Mouse (Mus musculus): Measurements from ENCODE around the gene Myo18b.

The Myo18b gene

DNA sequence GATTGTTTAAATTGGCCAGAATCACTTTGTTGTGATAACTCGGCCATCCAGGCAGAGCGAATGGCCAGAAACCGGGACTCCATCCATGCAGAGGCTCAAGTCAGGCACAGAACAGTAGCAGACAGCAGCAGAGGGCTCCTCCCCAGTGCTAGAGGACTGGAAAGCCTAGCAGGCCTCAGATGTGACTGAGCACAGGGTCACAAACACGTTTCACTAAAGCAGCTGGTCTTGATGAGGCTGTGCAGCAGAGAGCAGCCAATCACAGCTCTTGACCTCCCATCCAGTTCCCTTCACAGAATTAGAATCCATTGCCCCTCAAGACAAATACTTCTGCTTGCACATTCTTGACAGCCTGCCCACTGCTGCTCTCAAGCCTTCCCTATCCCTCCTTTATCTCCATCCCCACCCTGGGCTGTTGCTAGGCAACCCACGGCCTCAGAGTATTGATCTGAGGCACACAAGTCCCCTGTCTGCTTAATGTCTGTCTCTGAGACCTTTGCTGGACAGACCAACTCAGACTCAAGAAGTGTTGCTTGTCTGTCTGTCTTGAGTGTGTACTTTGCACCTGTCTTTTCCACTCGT, 52.4 kb downstream of the Myo18b start:
- ChIA-PET POLR2A (no interaction called here), CTCF (no interaction called here)

DNA sequence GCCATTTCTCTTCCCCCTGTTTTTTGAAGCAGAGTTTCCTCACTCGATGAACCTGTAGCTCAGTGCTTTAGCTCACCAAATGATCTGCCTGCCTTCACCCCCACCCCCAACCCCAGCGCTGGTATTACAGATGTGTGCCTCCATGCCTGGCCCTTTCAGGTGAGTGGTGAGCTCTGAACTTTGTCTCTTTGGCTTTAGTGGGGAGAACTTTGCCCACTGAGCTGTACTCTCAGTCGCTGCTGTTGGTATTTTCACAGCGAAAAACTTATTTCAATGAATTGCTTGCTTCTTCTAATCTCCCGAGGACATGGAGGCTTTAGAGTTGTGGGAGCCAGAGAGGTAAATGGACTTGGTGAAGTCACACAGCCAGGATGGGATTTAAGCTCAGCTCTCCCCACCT, 53.5 kb downstream of the Myo18b start:
- ChIA-PET POLR2A (no interaction called here), CTCF (no interaction called here)

DNA sequence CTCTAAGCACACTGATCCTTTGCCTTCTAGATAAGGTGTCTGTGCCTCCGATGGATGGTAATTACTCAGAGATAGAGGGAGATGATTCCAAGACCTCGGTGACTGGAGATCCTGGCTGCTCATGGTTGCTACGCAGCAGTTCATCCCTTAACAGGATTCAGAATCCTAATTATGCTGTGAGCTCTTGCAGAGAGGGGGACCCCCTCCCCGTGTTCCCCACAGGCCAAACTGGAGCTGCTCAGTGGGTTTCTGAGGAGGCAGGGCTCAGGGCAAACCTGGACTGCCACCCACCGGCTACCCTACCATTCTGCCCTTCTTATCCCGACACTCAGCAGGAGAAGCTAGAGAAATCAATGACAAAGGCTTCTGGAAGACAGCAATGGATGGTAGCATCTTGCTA, 54.3 kb downstream of the Myo18b start:
- POLR2A ChIA-PET = no interaction called here
- CTCF ChIA-PET = no interaction called here

DNA sequence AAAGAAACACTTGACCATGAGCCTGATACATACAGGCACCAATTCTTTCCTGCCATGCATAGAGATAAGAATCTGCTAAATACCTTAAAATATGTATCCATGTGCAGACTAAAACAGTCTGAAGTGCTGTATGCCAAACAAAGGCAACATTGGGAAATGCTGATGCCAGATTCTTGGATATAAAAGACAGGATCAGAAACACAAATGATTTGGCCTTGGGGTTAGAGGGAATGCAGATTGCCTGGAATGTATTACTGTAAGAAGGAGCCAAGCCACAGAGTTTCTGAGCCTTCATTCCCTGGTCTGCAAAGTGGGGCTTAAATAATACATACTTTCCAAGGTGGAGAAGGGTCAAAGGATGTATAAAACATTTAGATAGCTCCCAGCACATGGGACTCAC, 61.3 kb downstream of the Myo18b start:
- POLR2A ChIA-PET = interaction anchor here in 1 of 4 experiments (0.7 to 0.8 kb wide), 2 partner anchors 76 to 948 kb away, joined by 3 to 4 read pairs; no protein-coding TSS in a partner anchor

DNA sequence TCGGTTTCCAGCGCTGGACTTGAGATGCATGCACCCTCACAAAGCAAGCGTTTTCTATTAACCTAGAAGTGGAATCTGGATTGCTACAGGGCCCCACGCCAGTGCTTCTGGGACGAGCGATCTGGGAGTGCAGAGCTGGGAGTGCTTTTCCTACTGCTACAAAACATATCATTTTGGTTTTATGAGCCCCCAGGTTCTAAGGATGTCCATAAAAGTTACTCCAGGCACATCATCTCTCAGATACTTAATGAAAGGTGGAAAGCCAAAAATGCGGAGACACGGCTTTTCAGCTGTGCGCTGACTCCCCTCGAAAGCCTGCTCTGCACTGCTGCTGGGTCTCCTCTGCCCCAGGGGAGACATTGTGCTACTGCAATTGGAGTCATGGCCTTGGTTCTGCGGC, 62.3 kb downstream of the Myo18b start:
- ChIA-PET POLR2A (interaction anchor here in 1 of 4 experiments (0.9 kb wide), 1 partner anchor 55 kb away, joined by 4 read pairs; no protein-coding TSS in a partner anchor), CTCF (interaction anchor here (0.5 to 1.0 kb wide), 6 partner anchors 9 to 1326 kb away, joined by 3 to 4 read pairs (median 4); no protein-coding TSS in a partner anchor)

More for the DNA sequence above, 61.3 kb downstream of the Myo18b start:
- CTCF ChIA-PET = interaction anchor here in 1 of 4 experiments (0.9 to 1.0 kb wide), 2 partner anchors 11 to 12 kb away, joined by 3 read pairs; no protein-coding TSS in a partner anchor

DNA sequence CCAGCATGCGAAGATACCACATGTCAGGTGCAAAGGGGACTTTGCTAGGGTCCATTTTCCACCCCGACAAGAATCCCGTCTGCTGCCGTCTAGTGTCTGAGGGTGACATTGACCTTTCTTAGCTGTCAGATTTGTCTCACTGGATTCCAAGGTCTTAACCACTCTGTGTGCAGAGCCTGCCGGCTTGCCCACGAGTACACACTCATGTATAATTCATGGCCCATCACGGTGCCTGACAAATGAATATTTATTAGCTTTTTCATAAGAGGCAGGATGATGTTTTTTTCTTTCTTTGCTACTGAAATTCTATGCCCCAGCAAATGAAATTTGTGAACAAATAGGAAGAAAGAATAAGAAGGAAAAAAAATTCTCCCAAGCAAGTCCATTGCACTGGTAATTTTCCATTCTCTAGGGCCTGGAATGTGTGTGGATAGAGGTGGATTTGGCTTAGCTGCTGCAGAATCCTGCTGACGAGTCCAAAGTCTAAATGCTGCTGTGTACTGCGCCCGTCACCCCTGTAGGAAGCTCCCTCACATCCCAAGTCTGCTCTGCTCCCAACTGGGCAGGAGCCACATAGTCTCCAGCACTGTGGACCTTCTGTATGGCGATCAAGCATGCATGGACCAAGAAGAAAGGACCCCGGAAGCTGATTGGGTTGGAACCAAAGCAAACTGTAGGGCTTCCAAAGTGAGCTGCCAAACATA, 70.9 kb downstream of the Myo18b start:
- ChIA-PET POLR2A (interaction anchor here in 1 of 4 experiments (1.1 kb wide), 1 partner anchor 11 kb away, joined by 4 read pairs; no protein-coding TSS in a partner anchor), CTCF (interaction anchor here in 2 of 4 experiments (1.0 to 2.1 kb wide), 3 partner anchors 8 to 23 kb away, joined by 4 to 8 read pairs (median 5); no protein-coding TSS in a partner anchor)

DNA sequence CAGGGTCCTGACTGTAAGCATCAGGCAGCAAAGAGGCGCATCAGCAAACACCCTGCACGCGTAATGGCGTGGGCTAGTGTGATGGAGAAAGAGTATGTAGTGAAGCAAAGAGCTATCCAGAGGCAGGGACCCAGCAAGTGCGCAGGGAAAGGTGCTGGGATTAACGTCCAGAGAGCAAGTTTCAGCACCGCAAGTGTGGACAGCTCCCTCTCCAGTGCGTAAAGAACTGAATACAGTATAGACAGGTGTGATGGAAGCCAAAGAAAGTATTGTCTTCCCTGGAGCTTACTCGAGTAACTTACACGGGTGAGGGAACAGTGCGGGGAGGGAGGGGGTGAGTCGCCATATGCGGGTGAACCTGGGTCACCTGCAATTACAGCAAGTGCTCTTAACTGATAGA, 71.8 kb downstream of the Myo18b start:
- CTCF ChIA-PET = interaction anchor here in 3 of 4 experiments (0.7 to 2.1 kb wide), 6 partner anchors 8 to 24 kb away, joined by 3 to 8 read pairs (median 4); no protein-coding TSS in a partner anchor
- POLR2A ChIA-PET = interaction anchor here in 3 of 4 experiments (0.8 to 1.1 kb wide), 3 partner anchors 12 to 52 kb away, joined by 3 to 4 read pairs (median 3); no protein-coding TSS in a partner anchor

DNA sequence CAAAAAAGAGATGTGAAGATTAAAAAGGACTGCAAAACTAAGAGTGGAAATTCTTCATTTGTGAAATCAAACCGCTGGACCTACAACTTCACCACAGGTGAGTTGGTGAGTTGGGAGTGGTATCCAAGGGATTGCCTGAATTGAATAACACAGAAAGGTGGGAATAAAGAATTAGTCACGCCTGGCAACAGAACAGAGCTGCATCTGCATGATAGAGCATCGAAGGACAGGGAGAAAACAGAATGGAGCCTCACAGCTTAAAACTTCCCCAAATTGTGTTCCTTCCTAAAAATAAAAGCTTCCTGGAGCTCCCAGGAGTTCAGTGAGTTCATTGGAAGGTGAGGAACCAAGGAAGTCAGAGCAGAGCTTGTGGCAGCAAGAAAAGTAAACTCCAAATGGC, 73.7 kb downstream of the Myo18b start:
- POLR2A ChIA-PET = no interaction called here
- CTCF ChIA-PET = interaction anchor here in 2 of 4 experiments (1.0 to 1.6 kb wide), 2 partner anchors 12 to 30 kb away, joined by 3 to 4 read pairs; no protein-coding TSS in a partner anchor

DNA sequence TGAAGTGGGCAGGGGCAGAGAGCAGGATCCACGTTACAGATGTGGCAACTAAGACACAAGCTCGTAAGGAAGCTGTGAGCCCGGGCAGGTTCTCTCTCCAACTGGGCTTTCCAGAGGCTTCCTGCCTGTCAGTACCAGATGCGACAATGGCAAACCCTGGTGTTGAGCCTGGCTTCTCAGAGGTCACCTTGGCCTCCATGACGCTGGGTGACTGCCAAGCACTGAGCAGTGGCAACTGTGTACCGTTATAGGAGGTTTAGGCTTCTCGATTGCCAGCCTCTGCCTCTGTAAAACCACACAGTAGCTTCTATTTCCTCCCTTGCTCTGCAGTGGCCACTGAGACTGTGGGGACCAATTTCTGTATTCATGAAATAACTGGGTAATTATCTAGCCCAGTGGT, 81.1 kb downstream of the Myo18b start:
- ChIA-PET CTCF (interaction anchor here in 1 of 4 experiments (1.3 kb wide), 1 partner anchor 9 kb away, joined by 3 read pairs; no protein-coding TSS in a partner anchor), POLR2A (interaction anchor here in 1 of 4 experiments (0.6 kb wide), 1 partner anchor 1532 kb away, joined by 4 read pairs; no protein-coding TSS in a partner anchor)

DNA sequence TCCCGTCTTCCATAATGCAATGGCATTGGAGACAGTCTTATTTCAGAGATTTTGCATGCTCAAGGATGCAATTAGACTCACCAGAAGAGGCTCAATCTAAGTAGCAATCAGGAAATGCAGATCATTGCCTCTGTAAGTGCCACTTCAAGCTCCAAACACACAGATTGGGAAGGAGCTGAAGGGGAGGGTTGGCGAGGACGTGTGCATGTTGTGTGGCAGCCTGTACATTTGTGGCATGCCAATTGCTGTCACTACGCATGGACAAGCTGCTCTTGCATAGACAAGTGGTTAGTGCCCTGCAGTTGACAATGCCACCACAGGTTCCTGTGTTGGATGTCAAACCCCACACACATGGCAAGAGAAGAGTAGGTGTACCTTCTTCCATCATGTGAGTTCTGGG, 88.5 kb downstream of the Myo18b start:
- ChIA-PET POLR2A (no interaction called here), CTCF (interaction anchor here in 1 of 4 experiments (1.1 kb wide), 1 partner anchor 41 kb away, joined by 3 read pairs; no protein-coding TSS in a partner anchor)

DNA sequence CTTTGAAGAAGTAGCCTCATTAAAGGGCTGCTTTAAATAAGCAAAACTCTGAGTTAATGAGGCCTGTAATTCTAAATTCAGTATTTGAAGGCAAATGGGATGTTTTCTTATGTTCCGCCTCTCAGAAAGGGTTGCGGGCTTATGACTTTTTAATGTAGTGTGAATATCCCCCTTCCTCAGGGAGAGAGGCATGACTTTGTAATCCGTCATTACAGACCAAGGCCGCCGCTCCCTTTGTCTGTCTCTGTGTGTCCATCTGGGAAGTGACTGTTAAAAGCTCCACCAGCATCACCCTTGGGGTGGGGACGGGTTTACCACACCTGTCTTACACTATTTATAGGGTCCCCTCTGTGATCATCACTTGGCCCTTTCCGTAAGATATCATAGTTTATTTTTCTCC, 100.1 kb downstream of the Myo18b start:
- ChIA-PET CTCF (interaction anchor here in 1 of 4 experiments (0.6 kb wide), 1 partner anchor 51 kb away, joined by 4 read pairs; no protein-coding TSS in a partner anchor), POLR2A (no interaction called here)

DNA sequence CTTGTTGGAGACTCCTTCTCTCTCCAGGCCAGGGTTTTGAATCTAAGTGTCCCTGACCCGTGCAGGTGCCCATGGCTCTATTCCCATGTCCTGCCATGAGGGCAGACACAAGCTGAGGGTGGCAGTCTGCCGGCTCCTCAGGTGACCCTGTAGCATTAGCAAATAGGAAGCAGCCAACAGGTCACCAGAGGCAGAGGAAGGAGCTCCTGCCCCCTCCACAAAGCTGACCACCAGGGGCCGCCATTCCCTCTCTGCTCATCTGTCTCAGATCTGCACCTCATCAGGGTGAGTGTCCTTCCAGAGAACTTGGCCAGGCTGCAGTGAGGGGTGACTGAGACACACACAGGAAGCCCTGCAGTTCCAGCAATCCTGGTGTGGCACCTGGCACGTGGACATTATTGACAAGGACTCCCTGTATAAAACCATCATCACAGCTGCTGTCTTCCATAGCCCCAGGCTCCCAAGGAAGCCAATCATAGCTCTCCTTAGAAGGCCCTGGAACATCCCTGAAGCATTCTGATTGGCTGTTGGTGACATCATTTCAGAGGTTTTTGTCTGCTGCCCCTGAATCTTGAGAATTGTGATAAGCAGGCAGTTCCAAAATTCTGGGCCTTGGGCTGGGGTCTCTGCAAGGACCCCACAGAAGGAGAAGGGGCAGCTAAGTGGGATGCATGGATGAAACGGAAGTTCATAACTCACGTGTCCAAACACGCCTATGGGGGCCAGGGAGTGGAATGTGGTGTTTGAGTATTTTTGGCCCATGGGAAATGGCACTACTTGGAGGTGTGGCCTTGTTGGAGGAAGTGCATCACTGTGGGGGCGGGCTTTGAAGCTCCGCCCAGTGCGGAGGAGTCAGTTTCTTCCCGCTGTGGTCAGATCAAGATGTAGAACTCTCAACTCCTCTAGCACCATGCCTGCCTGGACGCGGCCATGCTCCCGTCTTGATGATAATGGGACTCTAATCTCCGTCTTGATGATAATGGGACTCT, 104.1 kb downstream of the Myo18b start:
- CTCF ChIA-PET = interaction anchor here (0.5 to 1.6 kb wide), 23 partner anchors 13 to 1864 kb away, joined by 3 to 6 read pairs (median 4); no protein-coding TSS in a partner anchor
- POLR2A ChIA-PET = interaction anchor here (0.5 to 2.0 kb wide), 12 partner anchors 10 to 363 kb away, joined by 3 to 16 read pairs (median 4); no protein-coding TSS in a partner anchor

DNA sequence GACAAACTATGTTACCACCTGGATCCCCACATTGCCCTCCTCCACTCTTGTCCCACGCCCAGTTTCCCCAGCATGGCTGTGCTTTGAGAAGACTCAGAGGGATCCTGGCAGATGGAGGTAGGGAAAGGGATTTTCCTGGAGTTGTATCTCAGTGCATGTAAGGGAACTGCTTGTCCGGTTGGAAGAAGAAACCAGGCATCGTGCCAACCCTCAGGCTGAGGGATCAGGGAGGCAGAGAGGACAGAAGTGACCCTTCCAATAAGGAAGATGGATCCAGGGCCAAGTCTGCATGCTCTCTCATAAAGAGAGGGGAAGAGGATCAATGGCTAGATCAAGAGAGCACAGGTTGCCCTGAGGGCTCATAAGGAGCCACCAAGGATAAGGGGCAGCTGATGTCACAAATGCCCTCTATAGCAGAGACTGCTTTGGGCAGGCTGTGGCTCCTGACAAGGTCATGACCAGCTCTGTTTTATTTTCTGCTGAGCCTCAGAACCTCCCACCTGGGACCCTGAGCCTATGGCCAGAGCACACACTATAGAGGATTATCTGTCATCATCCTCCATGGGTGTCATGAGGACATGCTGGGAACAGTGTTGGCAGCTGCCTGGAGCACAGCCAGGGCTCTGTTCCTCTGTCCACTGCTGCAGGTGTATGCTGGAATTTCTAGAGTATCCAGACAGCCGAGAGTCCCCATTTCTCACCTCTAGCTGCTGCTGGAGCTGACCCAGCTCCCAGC, 105.6 kb downstream of the Myo18b start:
- ChIA-PET POLR2A (interaction anchor here in 1 of 4 experiments (0.6 kb wide), 2 partner anchors 79 to 1440 kb away, joined by 3 to 4 read pairs; no protein-coding TSS in a partner anchor), CTCF (no interaction called here)

DNA sequence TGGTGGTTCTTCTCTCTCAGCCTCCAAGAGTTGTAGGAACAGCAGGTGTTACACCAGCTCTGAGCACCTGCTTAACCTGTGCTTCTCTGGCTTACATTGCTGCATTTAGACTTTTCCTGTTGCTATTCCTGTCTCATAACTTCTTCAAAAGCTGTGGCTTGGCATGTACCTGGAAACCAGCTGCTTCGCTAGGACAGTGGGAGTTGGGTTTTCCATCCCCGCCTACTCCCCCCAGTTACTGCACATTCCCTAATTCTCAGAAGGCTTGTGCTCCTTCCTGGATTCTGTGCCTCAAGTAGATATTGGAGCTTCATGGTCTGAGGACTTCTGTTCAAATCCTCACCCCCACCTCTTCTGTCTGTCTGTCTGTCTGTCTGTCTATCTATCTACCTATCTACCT, 107.7 kb downstream of the Myo18b start:
- ChIA-PET CTCF (no interaction called here), POLR2A (no interaction called here)

DNA sequence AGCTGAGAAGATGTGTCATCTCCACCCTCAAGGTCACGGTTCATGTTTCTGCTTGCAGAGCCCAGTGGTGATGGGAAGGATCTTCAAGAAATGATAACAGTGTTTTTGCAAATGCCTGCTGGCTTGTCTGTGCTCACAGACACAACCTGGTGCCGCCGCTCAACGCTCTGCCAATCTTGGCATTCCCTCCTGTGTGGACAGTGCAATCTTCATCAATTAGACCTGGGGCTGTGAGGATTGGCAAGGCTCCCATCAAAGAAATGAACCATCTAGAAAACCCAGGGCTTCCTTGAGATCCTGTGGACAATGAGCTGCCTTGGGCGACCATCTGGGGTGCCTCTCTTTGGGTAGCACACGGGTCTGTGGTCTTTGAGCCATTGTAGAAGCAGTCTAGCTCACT, 109.4 kb downstream of the Myo18b start:
- POLR2A ChIA-PET = interaction anchor here in 2 of 4 experiments (0.9 to 1.1 kb wide), 3 partner anchors 11 to 18 kb away, joined by 3 read pairs; no protein-coding TSS in a partner anchor
- CTCF ChIA-PET = interaction anchor here in 1 of 4 experiments (1.0 kb wide), 1 partner anchor 393 kb away, joined by 3 read pairs; no protein-coding TSS in a partner anchor

DNA sequence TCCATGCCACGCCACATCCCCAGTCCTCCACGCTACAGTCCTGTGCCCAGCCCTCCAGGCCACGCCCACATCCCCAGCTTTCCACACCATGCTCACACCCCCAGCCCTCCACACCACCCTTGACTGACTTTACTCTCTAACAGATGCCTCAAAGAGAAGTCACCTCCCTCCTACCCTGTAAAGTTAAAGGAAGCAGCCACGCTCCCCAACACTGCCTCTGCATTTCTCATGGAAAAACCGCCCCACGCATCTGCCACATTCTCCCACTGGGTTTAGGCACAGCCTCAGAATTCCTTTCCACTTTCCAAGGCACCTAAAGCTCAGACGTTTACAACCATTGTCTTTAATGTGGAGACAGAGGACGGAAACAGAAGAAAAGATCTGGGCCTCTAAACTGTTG, 110.1 kb downstream of the Myo18b start:
- CTCF ChIA-PET = interaction anchor here in 1 of 4 experiments (1.0 kb wide), 1 partner anchor 394 kb away, joined by 3 read pairs; no protein-coding TSS in a partner anchor
- POLR2A ChIA-PET = interaction anchor here in 2 of 4 experiments (0.9 to 1.1 kb wide), 3 partner anchors 10 to 17 kb away, joined by 3 read pairs; no protein-coding TSS in a partner anchor

DNA sequence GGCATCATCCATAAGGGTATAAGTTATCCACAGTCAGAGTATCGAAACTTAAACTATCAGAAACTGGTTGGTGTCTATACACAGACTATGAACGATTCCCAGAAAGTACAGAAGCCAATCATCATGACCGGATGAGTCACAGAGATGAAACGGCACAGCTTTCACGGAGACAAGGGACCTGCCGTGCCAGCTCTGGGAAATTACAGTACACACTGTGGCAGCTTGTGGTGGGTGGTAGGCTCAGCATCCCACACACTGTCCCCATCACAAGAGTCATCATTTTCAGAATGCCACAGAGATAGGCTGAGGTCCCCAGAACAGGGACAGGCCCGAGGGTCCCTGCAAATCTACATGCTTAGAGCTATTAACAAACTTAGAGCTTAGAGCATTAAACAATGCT, 114.4 kb downstream of the Myo18b start:
- POLR2A ChIA-PET = interaction anchor here in 2 of 4 experiments (0.9 to 1.2 kb wide), 4 partner anchors 10 to 20 kb away, joined by 3 to 4 read pairs (median 4); no protein-coding TSS in a partner anchor
- CTCF ChIA-PET = interaction anchor here in 1 of 4 experiments (0.9 kb wide), 1 partner anchor 249 kb away, joined by 3 read pairs; no protein-coding TSS in a partner anchor

Data from embryonic stem cell, embryonic (primary cell).